Mouse (Mus musculus) olfactory bulb, adult 2 months (tissue): ENCODE data around the gene Eed.

ENCODE experiments used
- CTCF ChIP-seq: fragments of 200-500 bp; IDR thresholded peaks from 2 replicates; pipeline ENCODE4 v1.5.1; 2012; ENCODE audit warnings: low read depth, mild to moderate bottlenecking, low read length, moderate library complexity; ENCODE audit not compliant: insufficient read depth
- POLR2A ChIP-seq: fragments of 200-500 bp; IDR thresholded peaks from 2 replicates; pipeline ENCODE4 v1.6.1; 2012; ENCODE audit warnings: mild to moderate bottlenecking, low read depth, low read length, moderate library complexity; ENCODE audit not compliant: insufficient read depth

DNA sequence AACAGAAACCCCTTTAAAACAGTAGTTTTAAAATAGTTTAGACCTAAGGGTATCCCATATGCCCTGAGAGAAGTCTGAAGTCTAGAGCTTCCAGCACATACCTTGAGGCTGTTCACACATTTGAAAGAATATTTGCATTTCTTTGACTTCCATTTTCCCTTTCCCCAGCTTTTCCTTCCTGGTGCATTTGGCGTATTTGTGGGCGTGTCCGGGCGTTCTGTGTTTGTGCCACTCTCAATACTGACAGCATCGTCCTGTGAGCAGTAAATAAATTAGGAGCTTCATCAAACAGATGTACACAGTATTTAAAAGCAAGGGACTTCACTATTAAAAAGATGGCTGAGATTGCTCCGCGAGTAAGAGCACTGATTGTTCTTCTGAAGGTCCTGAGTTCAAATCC lies 4.0 kb downstream of the Eed start:
- TF ChIP-seq CTCF (no peak), POLR2A (no peak)
